Mouse (Mus musculus) small intestine, adult 10 weeks (tissue): ENCODE measurements around the gene Fads1. TPM values are rescaled to one million over a fixed set of nuclear protein-coding genes. Genes with fewer than 3 reads are reported as not detected.

Experiments used
- polyA plus RNA-seq: library from polyadenylated mRNA; stranded (reverse); fragments of 350-450 nt; fragmentation: Illumina TruSeq; extraction: RNeasy Lipid Tissue Mini Kit (QIAGEN cat#74804); gene quantifications from one replicate; pipeline ENCODE4 v1.2.3, GENCODE M21; 2014; ENCODE audit warnings: low replicate concordance

Gene Fads1
- polyA plus RNA-seq = 23.1 TPM

GRCm38 (mm10) chr19:10182670-10183298, at the start of gene Fads1:
Gene Fads1 (plus strand): TSS chr19:10182888.

GRCm38 (mm10) chr19:10203848-10204615, 21.3 kb downstream of the Fads1 start, which contains the start of the genes Tmem258 and Fen1:
Gene Tmem258 (plus strand): TSS chr19:10204014.
Gene Fen1 (minus strand): TSS chr19:10204169.

GRCm38 (mm10) chr19:10240654-10241305, 58.1 kb downstream of the Fads1 start, which contains the start of gene Myrf:
Gene Myrf (minus strand): TSS chr19:10240748.

Other genes with a start within 250 kb of the Fads1 start
- gene Fth1, start 202.3 kb upstream of the Fads1 start, polyA plus RNA-seq = 4,177 TPM
- gene Best1, start 181.3 kb upstream of the Fads1 start, polyA plus RNA-seq = not detected
- gene Rab3il1, start 181.2 kb upstream of the Fads1 start, polyA plus RNA-seq = 0.41 TPM
- gene Fads3, start 141.3 kb upstream of the Fads1 start, polyA plus RNA-seq = 3.3 TPM
- gene Fads2, start 81.1 kb upstream of the Fads1 start, polyA plus RNA-seq = 4.8 TPM
- gene Tmem258, start 21.1 kb downstream of the Fads1 start, polyA plus RNA-seq = 12.3 TPM
- 2.0 TPM for gene Fen1, start 21.3 kb downstream of the Fads1 start, polyA plus RNA-seq
- 3.0 TPM for gene Myrf, start 57.9 kb downstream of the Fads1 start, polyA plus RNA-seq
- not detected for gene Dagla, start 122.0 kb downstream of the Fads1 start, polyA plus RNA-seq
- gene Syt7, start 206.2 kb downstream of the Fads1 start, polyA plus RNA-seq = 1.2 TPM